Mouse (Mus musculus) lung, postnatal 0 days (tissue): ENCODE measurements around the gene Traf3.

Source experiments
- CTCF ChIP-seq: IDR thresholded peaks from 2 replicates; pipeline ENCODE4 v1.5.1; 2016; ENCODE audit warnings: antibody characterized with exemption, mild to moderate bottlenecking
- EP300 ChIP-seq: IDR thresholded peaks from 2 replicates; pipeline ENCODE4 v1.6.1; 2016; ENCODE audit warnings: antibody characterized with exemption, mild to moderate bottlenecking, control low read depth

DNA sequence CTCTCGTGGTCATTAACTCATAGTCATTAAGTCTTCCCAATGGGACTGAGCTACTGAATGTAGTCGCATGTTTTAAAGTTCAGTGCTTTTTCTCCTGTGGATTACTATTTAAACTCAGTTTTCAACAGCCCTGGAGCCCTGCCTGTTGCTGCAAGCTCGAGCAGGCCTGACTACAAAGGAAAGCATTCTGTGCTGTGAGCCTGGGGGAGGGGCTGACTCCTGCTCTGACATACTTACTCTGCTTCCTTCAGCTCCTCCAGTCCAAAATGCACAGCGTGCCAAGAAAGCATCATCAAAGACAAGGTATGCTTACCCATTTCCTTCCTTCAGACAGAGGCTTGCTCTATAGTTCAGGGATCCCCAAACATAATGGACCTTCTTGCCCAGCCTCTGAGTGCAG is 72.6 kb downstream of the Traf3 start:
- TF ChIP-seq CTCF (no peak), EP300 (no peak)
